Mouse (Mus musculus): ENCODE measurements around the gene Dock4.

GRCm38 (mm10) chr12:40576749-40577148 lies 131.0 kb downstream of the Dock4 start:
- TF ChIP-seq POLR2A (IDR thresholded peaks at IDR 0.05; ENCODE audit: control insufficient read depth, low read depth, low read length) (no peak), CTCF (IDR thresholded peaks at IDR 0.05; ENCODE audit: control insufficient read depth, insufficient read depth, insufficient replicate concordance, low read depth, low read length) (no peak)
